Mouse (Mus musculus) kidney, adult 2 months (tissue): ENCODE measurements at regions not wholly inside any gene's neighbourhood (a gene's known extent, or its start where the extent isn't known, plus 50 kb on each side); places are given as distances from the start of the nearest gene placed in this dataset.
"Not testable (repeated sequence)": the region's sequence is repeated elsewhere in the genome, so short reads cannot be mapped to it uniquely, and the experiment has no call there.

Source experiments
- DNase-seq: peaks from one replicate; pipeline ENCODE4 v3.0.0; 2021
- H3K27ac ChIP-seq: fragments of 200-500 bp; 2 replicates; pipeline ENCODE4 v1.5.1; 2012; ENCODE audit warnings: low read depth, low read length, control low read depth, inconsistent platforms; ENCODE audit not compliant: insufficient read depth
- H3K27me3 ChIP-seq: fragments of 200-500 bp; replicated peaks from 2 replicates; pipeline ENCODE4 v1.6.1; 2012; ENCODE audit warnings: mild to moderate bottlenecking, moderate library complexity, low read length, inconsistent platforms; ENCODE audit not compliant: control insufficient read depth, insufficient read depth
- H3K36me3 ChIP-seq: fragments of 200-500 bp; 2 replicates; pipeline ENCODE4 v1.6.1; 2012; ENCODE audit warnings: mild to moderate bottlenecking, moderate library complexity, low read length, inconsistent platforms; ENCODE audit not compliant: control insufficient read depth, insufficient read depth
- H3K4me1 ChIP-seq: fragments of 200-500 bp; 2 replicates; pipeline ENCODE4 v1.6.1; 2011; ENCODE audit warnings: low read length; ENCODE audit not compliant: control insufficient read depth, insufficient read depth
- H3K4me3 ChIP-seq: fragments of 200-500 bp; 2 replicates; pipeline ENCODE4 v1.5.1; 2011; ENCODE audit warnings: mild to moderate bottlenecking, low read depth, low read length, control low read depth; ENCODE audit not compliant: insufficient read depth
- CTCF ChIP-seq: fragments of 200-500 bp; conservative IDR thresholded peaks from 2 replicates; pipeline ENCODE4 v1.5.1; 2011; ENCODE audit warnings: low read depth, mild to moderate bottlenecking, control low read depth, low read length, moderate library complexity, mixed read lengths; ENCODE audit not compliant: insufficient read depth, insufficient read length
- POLR2A ChIP-seq: fragments of 200-500 bp; IDR thresholded peaks from one replicate; pipeline ENCODE4 v1.6.1; 2011; ENCODE audit warnings: low read depth, low read length, control low read depth
- WGBS: fragments of 180-500 bp; shearing (Covaris S2); methylation state at CpG from one replicate; pipeline ENCODE4 v1.1.7; 2018; 5-methylcytosine and 5-hydroxymethylcytosine counted together

DNA sequence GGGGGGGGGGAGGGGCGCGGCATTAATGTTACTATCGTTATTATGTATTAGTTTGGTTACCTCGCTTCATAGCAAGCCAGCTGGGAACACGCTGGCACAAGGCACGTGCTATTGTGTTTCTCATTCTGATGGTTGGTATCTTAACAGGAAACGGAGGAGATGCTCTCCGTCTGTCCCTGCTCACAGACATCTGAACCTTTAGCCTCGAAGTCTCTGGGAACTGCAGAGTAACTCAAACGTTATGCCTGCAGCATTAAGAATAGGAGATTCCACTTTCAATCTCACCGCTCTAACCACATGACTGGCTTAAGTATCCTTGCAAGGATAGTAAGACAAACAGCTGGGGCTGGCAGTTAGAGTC, 80.0 kb downstream of the Nfkbiz start:
- no peak for DNase-seq
- TF ChIP-seq CTCF (no peak), POLR2A (no peak)
- WGBS: 21% methylated on average over 9 of the region's 11 CpGs
- H3K4me3 ChIP-seq: no peak overlapping the region
- H3K4me1 ChIP-seq: no peaks in the 10 kb centered on the region; the same call in 1 of the 2 replicates
- H3K36me3 ChIP-seq: no peaks in the 10 kb centered on the region
- no peak overlapping the region for H3K27ac ChIP-seq
- no peaks in the 10 kb centered on the region for H3K27me3 ChIP-seq

DNA sequence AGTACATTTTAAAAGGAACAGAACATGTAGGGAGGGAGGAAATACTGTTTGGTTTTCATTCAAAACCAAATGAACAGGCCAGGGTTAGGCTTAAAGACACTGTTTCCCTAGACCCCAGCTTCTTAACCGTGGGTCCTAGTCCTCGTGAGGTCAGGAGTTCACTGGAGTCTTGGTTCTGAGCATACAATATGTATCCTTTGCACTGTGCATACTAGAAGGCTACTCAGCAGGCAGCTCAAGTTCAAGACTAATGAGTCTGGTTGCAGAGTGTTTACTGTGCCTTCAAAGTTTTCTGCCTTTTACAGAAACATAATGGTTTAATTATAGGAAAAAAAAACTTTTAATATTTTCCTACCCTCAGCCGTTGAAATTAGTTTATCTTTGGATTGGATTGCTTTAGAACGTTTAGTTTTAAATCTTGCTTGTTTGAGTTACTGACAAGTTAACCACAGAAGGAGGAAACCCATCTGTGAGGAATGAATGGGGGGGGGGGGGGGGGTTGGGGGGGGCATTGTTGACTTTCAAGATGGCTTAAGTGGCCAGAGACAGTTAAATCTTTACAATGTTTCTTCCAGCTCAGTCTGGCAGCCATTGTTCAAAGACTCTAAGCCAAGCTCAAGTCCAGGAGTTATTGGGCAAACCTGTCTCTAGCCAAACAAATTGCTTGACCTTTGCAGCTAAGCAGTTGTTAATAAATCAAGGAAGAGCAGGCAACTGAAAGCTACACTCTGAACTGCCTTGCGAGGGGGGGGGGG, 80.6 kb downstream of the Nfkbiz start:
- TF ChIP-seq CTCF (no peak), POLR2A (no peak)
- Histone ChIP-seq H3K27me3 (no peaks in the 10 kb centered on the region), H3K36me3 (no peaks in the 10 kb centered on the region), H3K4me1 (no peaks in the 10 kb centered on the region; the same call in 1 of the 2 replicates), H3K27ac (no peak overlapping the region), H3K4me3 (no peak overlapping the region)
- peak; percentile 45 for DNase-seq
- 23% methylated on average over 5 of the region's 5 CpGs for WGBS

DNA sequence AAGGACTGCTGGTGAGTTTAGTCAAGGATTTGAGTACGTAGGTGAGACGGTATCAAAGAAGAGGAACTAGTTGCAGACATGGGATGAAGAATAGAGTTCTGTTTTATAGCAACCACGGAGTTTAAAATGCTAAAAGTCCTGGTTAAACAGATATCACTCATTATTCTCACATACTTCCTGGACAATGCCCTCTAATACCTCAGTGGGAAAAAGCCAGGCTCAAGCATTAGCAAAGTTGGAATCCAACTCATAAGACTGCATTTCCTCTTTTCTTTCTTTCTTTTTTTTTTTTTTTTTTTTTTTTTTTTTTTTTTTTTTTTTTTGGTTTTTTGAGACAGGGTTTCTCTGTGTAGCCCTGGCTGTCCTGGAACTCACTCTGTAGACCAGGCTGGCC, 81.3 kb downstream of the Nfkbiz start:
- not testable (repeated sequence) for H3K4me1 ChIP-seq, H3K36me3 ChIP-seq, DNase-seq, H3K27ac ChIP-seq, H3K27me3 ChIP-seq, H3K4me3 ChIP-seq
- WGBS: 91% methylated on average over 3 of the region's 3 CpGs

DNA sequence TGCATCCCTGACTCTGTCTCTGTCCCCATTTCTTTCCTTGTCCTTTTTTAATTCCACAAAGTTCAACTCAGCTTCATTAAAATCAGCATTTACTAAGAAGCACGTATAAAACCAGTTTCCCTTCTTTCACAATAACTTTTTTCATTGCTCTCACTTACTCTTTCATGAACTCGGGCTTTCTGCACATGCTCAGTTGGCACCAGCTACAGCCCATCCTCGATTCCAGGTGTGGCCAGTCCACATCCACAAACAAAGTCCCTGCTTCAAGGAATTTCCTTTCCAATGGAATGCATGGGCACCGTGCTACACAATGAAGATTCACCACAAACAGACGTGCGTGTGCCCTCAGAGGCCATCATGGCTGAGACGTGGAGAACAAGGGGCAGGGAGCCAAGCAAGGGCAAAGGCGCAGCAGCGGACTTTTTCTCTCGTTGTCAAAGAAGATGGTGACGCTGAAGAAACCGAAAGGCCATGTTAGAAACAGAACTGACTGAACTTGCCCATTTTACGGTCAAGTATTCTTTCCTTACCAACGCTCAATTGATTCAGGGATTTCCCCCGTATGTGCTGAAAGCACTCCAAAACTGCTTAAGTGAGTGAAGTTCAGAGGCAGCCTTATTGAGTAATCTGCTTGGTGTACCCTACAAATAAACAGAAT, 81.8 kb downstream of the Nfkbiz start:
- Histone ChIP-seq H3K4me1 (no peaks in the 10 kb centered on the region; the same call in 1 of the 2 replicates), H3K27me3 (no peaks in the 10 kb centered on the region), H3K4me3 (no peak overlapping the region), H3K36me3 (no peaks in the 10 kb centered on the region), H3K27ac (no peak overlapping the region)
- DNase-seq: no peak
- no peak for TF ChIP-seq POLR2A
- TF ChIP-seq CTCF: no peak
- WGBS: 90% methylated on average over 15 of the region's 15 CpGs

DNA sequence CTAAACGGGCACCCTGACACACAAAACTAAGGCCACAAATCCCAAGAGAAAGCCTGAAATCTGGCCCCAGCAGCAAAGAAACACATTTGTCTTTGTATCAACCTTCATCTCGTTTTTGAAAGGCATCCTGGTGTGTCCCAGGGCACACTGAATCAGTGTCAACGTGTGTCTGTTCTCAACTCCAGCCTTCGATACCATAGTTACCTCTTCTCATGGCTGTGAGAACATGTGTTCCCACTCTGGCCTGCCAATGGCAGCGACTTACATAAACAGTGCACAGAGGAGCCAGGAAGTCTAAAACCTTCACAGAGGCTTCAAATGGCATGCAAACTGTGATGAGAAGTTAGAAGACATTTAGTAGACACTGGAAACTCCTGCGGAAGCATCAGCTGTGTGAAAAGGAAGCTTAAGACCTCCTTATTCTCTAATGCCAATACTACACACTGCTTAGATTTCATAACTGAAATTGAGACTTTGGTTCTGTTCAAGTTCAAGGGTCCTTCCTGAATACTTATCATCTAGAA, 83.3 kb downstream of the Nfkbiz start:
- Histone ChIP-seq H3K4me1 (no peaks in the 10 kb centered on the region; the same call in 1 of the 2 replicates), H3K27ac (no peak overlapping the region), H3K36me3 (no peaks in the 10 kb centered on the region), H3K27me3 (no peaks in the 10 kb centered on the region), H3K4me3 (no peak overlapping the region)
- no peak for TF ChIP-seq CTCF
- no peak for TF ChIP-seq POLR2A
- DNase-seq: no peak
- 77% methylated on average over 6 of the region's 6 CpGs for WGBS

DNA sequence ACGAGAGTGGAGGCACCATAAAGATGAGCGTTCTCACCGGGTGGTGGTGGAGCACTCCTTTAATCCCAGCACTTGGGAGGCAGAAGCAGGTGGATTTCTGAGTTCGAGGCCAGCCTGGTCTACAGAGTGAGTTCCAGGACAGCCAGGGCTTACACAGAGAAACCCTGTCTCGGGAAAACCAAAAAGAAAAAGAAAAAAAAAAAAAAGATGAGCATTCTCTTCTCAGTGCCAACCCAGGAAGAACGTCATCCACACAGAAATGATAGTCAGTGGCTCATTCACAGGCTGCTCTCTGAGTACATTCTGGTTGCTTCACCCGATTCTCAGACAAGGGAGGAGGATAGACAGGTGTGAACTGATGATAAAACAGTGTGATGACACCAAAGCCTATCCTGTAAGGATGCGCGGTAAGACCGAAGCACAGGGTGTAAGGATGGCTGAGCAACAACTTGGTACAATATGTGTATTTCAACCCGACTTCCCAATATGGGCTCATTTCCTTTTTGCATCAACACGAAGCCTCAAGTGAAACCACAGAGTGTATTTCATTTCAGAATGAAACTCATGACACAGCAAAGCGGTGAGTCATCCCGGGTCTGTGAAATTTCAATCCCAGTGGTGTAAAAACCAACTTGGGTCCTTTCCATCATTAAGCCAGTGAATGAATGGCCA, 84.5 kb downstream of the Nfkbiz start:
- 80% methylated on average over 14 of the region's 14 CpGs for WGBS
- Histone ChIP-seq H3K27ac (peak overlapping the region; percentile 35; the same call in 1 of the 2 replicates), H3K4me3 (no peak overlapping the region), H3K27me3 (no peaks in the 10 kb centered on the region), H3K4me1 (no peaks in the 10 kb centered on the region; the same call in 1 of the 2 replicates), H3K36me3 (no peaks in the 10 kb centered on the region)
- no peak for TF ChIP-seq CTCF
- TF ChIP-seq POLR2A: no peak
- peak; percentile 63 for DNase-seq

DNA sequence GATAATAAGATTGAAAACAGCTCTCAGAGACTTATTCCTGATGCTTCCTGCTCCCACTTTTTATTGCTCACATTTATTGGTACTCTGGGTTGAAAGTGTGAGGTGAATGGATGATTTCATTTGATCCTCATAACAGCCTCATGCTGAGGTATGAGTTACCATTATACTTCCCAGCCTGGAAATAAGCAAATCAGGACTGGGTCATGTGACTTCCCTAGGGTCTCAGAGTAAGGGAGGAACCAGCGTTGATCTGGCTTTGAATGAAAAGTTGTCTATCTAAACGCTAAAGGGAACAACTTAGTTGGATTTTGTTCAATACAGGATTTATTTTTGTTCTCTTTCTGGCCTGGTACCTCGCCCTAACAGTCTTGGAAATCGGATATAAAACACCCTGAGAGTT, 85.3 kb downstream of the Nfkbiz start:
- no peaks in the 10 kb centered on the region for H3K27me3 ChIP-seq
- H3K27ac ChIP-seq: no peak overlapping the region
- no peak for TF ChIP-seq POLR2A
- no peak for TF ChIP-seq CTCF
- WGBS: 82% methylated on average over 4 of the region's 4 CpGs
- no peaks in the 10 kb centered on the region for H3K36me3 ChIP-seq
- no peaks in the 10 kb centered on the region; the same call in 1 of the 2 replicates for H3K4me1 ChIP-seq
- no peak for DNase-seq
- H3K4me3 ChIP-seq: no peak overlapping the region
